Mouse (Mus musculus) neural tube, embryonic 12.5 days (tissue): ENCODE measurements around the gene Coro1a. TPM values are rescaled to one million over a fixed set of nuclear protein-coding genes. Genes with fewer than 3 reads are reported as not detected.

Experiments used
- ATAC-seq: fragments of 200-750 bp; cut with Nextera tagmentation; 2 replicates; pipeline ENCODE4 v1.8.0; 2017; ENCODE audit warnings: low read depth, mild to moderate bottlenecking, moderate TSS enrichment, moderate library complexity; ENCODE audit not compliant: low FRiP score
- H3K27ac ChIP-seq: fragments of 300-500 bp; sonication (generic); 2 replicates; pipeline ENCODE4 v1.5.1; 2016
- H3K27me3 ChIP-seq: fragments of 300-500 bp; sonication (generic); replicated peaks from 2 replicates; pipeline ENCODE4 v1.6.1; 2016; ENCODE audit warnings: mild to moderate bottlenecking
- H3K36me3 ChIP-seq: fragments of 300-500 bp; sonication (generic); 2 replicates; pipeline ENCODE4 v1.6.1; 2016; ENCODE audit warnings: mild to moderate bottlenecking
- H3K4me1 ChIP-seq: fragments of 300-500 bp; sonication (generic); 2 replicates; pipeline ENCODE4 v1.6.1; 2016
- H3K4me2 ChIP-seq: fragments of 300-500 bp; sonication (generic); replicated peaks from 2 replicates; pipeline ENCODE4 v1.6.1; 2016; ENCODE audit warnings: mild to moderate bottlenecking
- H3K4me3 ChIP-seq: fragments of 300-500 bp; sonication (generic); 2 replicates; pipeline ENCODE4 v1.5.1; 2016
- H3K9ac ChIP-seq: fragments of 300-500 bp; sonication (generic); 2 replicates; pipeline ENCODE4 v1.6.1; 2016; ENCODE audit warnings: mild to moderate bottlenecking
- H3K9me3 ChIP-seq: fragments of 300-500 bp; sonication (generic); 2 replicates; pipeline ENCODE4 v1.6.1; 2016; ENCODE audit warnings: mild to moderate bottlenecking
- WGBS: fragments of 180-500 bp; shearing (Covaris S2); methylation state at CpG from one replicate; pipeline ENCODE4 v1.1.7; 2016; 5-methylcytosine and 5-hydroxymethylcytosine counted together
- polyA plus RNA-seq: library from polyadenylated mRNA; unstranded; fragments of >200 nt; fragmentation: Nextera tagmentation; extraction: Ambion mirVana; gene quantifications from 2 replicates; pipeline ENCODE4 v1.2.1, GENCODE M21; 2016

The Coro1a gene
- polyA plus RNA-seq, 1 experiment from 2014 or later = 70.5 TPM

GRCm38 (mm10) chr7:126702861-126703756, 4.5 kb downstream of the Coro1a start:
- WGBS = 82% methylated on average over 12 of the region's 12 CpGs
- peak overlapping the region; percentile 77 for H3K9ac ChIP-seq
- peaks cover 28% of the 10 kb centered on the region; the same call in 1 of the 2 replicates for H3K27me3 ChIP-seq
- H3K9me3 ChIP-seq = no peaks in the 10 kb centered on the region
- peaks cover 27% of the 10 kb centered on the region for H3K4me1 ChIP-seq
- H3K4me2 ChIP-seq = peak overlapping the region; percentile 94
- H3K27ac ChIP-seq = no peak overlapping the region
- no peak for ATAC-seq
- H3K4me3 ChIP-seq = peak overlapping the region; percentile 56
- H3K36me3 ChIP-seq = peaks cover 21% of the 10 kb centered on the region

DNA sequence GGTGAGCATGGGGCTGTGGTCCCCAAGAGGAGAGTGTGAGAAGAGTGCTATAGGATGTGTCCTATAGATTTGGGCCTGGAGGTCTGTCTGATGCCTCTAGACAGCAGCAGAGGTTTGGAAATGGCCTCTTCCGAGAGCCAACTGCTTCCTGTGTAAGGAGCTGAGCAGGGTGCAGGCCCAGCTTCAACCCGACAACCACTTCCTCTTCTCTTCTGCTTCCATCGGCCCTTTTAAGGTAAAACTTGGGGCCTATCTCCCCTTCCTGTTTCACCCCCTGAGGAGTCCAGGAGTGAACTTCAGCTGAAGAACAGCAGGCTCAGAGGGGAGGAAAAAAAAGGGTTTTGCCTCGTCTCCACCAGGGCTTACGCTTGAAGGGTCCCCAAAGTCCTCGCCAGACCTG, 5.2 kb downstream of the Coro1a start:
- no peak overlapping the region for H3K4me3 ChIP-seq
- no peak overlapping the region for H3K9ac ChIP-seq
- peak overlapping the region; percentile 94; the same call in 1 of the 2 replicates for H3K4me2 ChIP-seq
- peaks cover 31% of the 10 kb centered on the region for H3K4me1 ChIP-seq
- 82% methylated on average over 6 of the region's 6 CpGs for WGBS
- peaks cover 21% of the 10 kb centered on the region for H3K36me3 ChIP-seq
- peaks cover 28% of the 10 kb centered on the region; the same call in 1 of the 2 replicates for H3K27me3 ChIP-seq
- H3K9me3 ChIP-seq = no peaks in the 10 kb centered on the region
- ATAC-seq = no peak
- no peak overlapping the region for H3K27ac ChIP-seq

GRCm38 (mm10) chr7:126701559-126702357, 5.8 kb downstream of the Coro1a start:
- H3K27ac ChIP-seq = no peak overlapping the region
- no peak for ATAC-seq

GRCm38 (mm10) chr7:126701070-126701469, 6.5 kb downstream of the Coro1a start:
- Histone ChIP-seq H3K9ac (0 out of 2 replicates have a peak overlapping the region, but pooled peaks have one; percentile 3), H3K36me3 (peaks cover 21% of the 10 kb centered on the region), H3K4me1 (peaks cover 44% of the 10 kb centered on the region), H3K9me3 (no peaks in the 10 kb centered on the region), H3K4me2 (peak overlapping the region; percentile 94), H3K27me3 (peaks cover 28% of the 10 kb centered on the region; the same call in 1 of the 2 replicates), H3K27ac (no peak overlapping the region), H3K4me3 (no peak overlapping the region)
- peak; percentile 46 for ATAC-seq
- WGBS = 1% methylated on average over 11 of the region's 11 CpGs

More at GRCm38 (mm10) chr7:126701559-126702357, 5.8 kb downstream of the Coro1a start:
- H3K4me1 ChIP-seq = peaks cover 37% of the 10 kb centered on the region
- no peak overlapping the region for H3K4me3 ChIP-seq
- 0 out of 2 replicates have a peak overlapping the region, but pooled peaks have one; percentile 3 for H3K9ac ChIP-seq
- H3K9me3 ChIP-seq = no peaks in the 10 kb centered on the region
- H3K27me3 ChIP-seq = peaks cover 28% of the 10 kb centered on the region; the same call in 1 of the 2 replicates
- 56% methylated on average over 24 of the region's 24 CpGs for WGBS
- peaks cover 21% of the 10 kb centered on the region for H3K36me3 ChIP-seq
- peak overlapping the region; percentile 94 for H3K4me2 ChIP-seq

DNA sequence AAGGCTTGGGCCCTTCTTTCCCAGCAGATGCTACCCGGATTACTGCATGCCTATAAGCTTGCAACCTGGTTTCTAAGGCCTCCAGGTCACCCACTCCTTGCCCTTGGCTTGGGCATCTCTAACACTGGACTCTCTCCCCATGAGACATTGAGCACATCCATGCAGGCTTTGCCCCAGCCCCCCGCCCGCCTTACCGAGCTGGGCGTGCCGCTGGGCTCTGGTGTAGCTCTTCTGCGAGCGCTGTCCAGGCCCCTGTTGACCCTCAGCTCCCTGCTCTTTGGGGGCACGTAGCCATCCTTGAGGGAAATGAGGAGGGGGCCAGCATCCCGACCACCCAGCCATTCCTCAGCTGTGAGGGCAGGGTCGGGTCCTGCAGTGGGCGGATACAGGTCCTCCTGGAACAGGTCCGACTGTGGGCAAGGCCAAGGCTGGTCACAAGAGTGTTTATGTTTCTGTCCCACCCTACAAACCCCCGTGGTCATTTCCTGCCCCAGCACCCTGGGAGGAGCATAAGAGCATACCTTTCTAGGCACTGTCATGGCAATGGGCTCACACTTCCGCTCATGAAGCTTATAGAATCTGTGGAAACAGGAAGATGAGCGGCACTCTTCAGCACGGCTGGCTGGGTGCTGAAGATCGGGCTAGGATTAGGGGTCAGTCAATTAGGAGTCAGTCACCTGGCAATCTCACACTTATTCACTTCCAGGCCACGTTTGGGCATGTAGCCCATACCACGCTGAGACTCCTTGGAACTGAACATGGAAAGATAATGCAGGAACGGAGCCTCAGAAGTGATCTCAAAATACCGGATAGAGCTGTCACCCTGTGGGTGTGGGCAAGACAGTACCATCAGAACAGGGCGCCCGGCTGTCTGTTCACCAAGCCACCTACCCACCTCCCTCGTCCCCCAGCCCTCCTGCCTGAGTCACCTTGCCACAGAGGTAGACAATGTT, 7.2 kb downstream of the Coro1a start:
- Histone ChIP-seq H3K9ac (no peak overlapping the region), H3K27me3 (peaks cover 23% of the 10 kb centered on the region; the same call in 1 of the 2 replicates), H3K36me3 (peaks cover 21% of the 10 kb centered on the region), H3K9me3 (no peaks in the 10 kb centered on the region), H3K4me1 (peaks cover 44% of the 10 kb centered on the region), H3K27ac (no peak overlapping the region), H3K4me3 (no peak overlapping the region; the same call in 1 of the 2 replicates), H3K4me2 (peak overlapping the region; percentile 94; the same call in 1 of the 2 replicates)
- WGBS = 85% methylated on average over 25 of the region's 25 CpGs
- ATAC-seq = no peak

DNA sequence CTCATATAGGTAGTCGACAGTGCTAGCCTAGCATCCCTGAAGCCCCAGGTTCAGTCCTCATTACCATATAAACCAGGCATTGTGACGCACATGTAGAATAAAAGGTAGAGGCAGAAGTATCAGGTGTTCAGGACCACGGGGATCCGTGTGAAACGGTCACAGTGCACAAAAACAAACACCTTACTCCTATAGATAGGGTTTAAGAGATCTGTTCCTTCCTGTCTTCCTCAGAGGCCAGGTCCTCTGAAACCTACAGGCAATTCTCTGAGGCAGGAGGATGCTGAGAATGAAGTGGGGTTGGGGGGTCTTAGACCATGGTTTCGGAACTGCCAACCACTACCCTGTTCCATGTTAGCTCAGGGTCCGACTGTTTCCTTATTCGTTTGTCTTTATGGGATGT, 9.7 kb downstream of the Coro1a start:
- WGBS = 94% methylated on average over 8 of the region's 8 CpGs
- H3K9me3 ChIP-seq = no peaks in the 10 kb centered on the region
- no peak overlapping the region for H3K4me3 ChIP-seq
- H3K27me3 ChIP-seq = peaks cover 6% of the 10 kb centered on the region; the same call in 1 of the 2 replicates
- H3K4me2 ChIP-seq = 0 out of 2 replicates have a peak overlapping the region, but pooled peaks have one; percentile 92
- H3K4me1 ChIP-seq = peaks cover 40% of the 10 kb centered on the region
- H3K36me3 ChIP-seq = peaks cover 21% of the 10 kb centered on the region
- no peak for ATAC-seq
- no peak overlapping the region for H3K27ac ChIP-seq
- no peak overlapping the region for H3K9ac ChIP-seq

GRCm38 (mm10) chr7:126696886-126697285, 10.7 kb downstream of the Coro1a start:
- peak overlapping the region; percentile 75; the same call in 1 of the 2 replicates for H3K9ac ChIP-seq
- H3K4me1 ChIP-seq = peaks cover 38% of the 10 kb centered on the region
- H3K36me3 ChIP-seq = peaks cover 28% of the 10 kb centered on the region
- WGBS = 77% methylated on average over 3 of the region's 3 CpGs
- peak overlapping the region; percentile 92 for H3K4me2 ChIP-seq
- no peak for ATAC-seq
- H3K27me3 ChIP-seq = peaks cover 4% of the 10 kb centered on the region; the same call in 1 of the 2 replicates
- peak overlapping the region; percentile 84 for H3K4me3 ChIP-seq
- no peaks in the 10 kb centered on the region for H3K9me3 ChIP-seq
- H3K27ac ChIP-seq = no peak overlapping the region

- no peak for ATAC-seq
- Histone ChIP-seq H3K9ac (peak overlapping the region; percentile 75), H3K4me2 (peak overlapping the region; percentile 92), H3K27ac (no peak overlapping the region), H3K4me1 (peaks cover 33% of the 10 kb centered on the region), H3K4me3 (peak overlapping the region; percentile 84), H3K9me3 (no peaks in the 10 kb centered on the region), H3K36me3 (peaks cover 30% of the 10 kb centered on the region), H3K27me3 (no peaks in the 10 kb centered on the region)
- 3% methylated on average over 17 of the region's 17 CpGs for WGBS
Observed at GRCm38 (mm10) chr7:126696303-126696702, 11.3 kb downstream of the Coro1a start.

- H3K4me1 ChIP-seq = peaks cover 28% of the 10 kb centered on the region
- H3K27me3 ChIP-seq = no peaks in the 10 kb centered on the region
- WGBS = under 1% methylated on average over 40 of the region's 40 CpGs
- no peaks in the 10 kb centered on the region for H3K9me3 ChIP-seq
- H3K4me2 ChIP-seq = peak within 1 kb of the TSS; percentile 92
- peak; percentile 95 for ATAC-seq
- H3K27ac ChIP-seq = peak within 1 kb of the TSS; percentile 87
- H3K9ac ChIP-seq = peak within 1 kb of the TSS; percentile 84
- H3K4me3 ChIP-seq = peak within 1 kb of the TSS; percentile 84
- peaks cover 36% of the 10 kb centered on the region for H3K36me3 ChIP-seq
Observed at GRCm38 (mm10) chr7:126695631-126696207, 11.9 kb downstream of the Coro1a start, which contains the start of gene Slx1b. TSS of gene Slx1b (minus strand) at chr7:126695784.

DNA sequence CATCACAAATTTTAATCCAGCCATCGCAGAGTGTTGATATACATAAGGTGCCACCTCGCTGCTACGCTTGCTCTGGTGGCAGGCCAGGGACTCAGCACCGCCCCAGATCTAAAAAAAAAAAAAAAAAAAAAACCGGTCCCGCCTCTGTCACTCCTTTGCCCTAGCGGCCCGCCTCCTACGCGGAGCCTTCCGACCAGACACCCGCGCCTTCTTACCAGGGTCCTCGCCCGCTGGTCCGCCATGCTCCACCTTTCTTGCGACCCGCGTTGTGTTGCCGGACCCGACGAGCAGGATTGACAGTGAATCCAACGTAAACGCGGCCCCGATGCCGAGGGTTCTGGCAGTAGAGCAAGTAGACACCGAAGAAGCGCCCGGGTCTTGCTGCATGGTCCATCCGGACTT, 12.4 kb downstream of the Coro1a start, which contains the start of gene Bola2:
Gene Bola2, plus strand, starts transcription at position 192 of the 402 bp plus-strand sequence.
- H3K4me2 ChIP-seq = peak within 1 kb of the TSS; percentile 92
- under 1% methylated on average over 31 of the region's 31 CpGs for WGBS
- no peaks in the 10 kb centered on the region for H3K9me3 ChIP-seq
- peak within 1 kb of the TSS; percentile 87 for H3K27ac ChIP-seq
- peak within 1 kb of the TSS; percentile 84 for H3K4me3 ChIP-seq
- H3K4me1 ChIP-seq = peaks cover 28% of the 10 kb centered on the region
- peaks cover 37% of the 10 kb centered on the region for H3K36me3 ChIP-seq
- peak; percentile 53 for ATAC-seq
- no peaks in the 10 kb centered on the region for H3K27me3 ChIP-seq
- peak within 1 kb of the TSS; percentile 84 for H3K9ac ChIP-seq
